Mouse (Mus musculus) embryonic fibroblast, embryonic 13.5 days (primary cell): ENCODE results near the gene Atf6. TPM values are rescaled to one million over a fixed set of nuclear protein-coding genes. Genes with fewer than 3 reads are reported as not detected.
A peak's percentile ranks its signal among the peaks of the same experiment; 100 is the strongest.

Experiments used
- H3K27ac ChIP-seq: 2 replicates; pipeline ENCODE4 v1.5.1; 2012; ENCODE audit warnings: low read length, control low read depth, inconsistent platforms; ENCODE audit not compliant: insufficient read depth
- H3K4me1 ChIP-seq: 2 replicates; pipeline ENCODE4 v1.6.1; 2011; ENCODE audit warnings: low read length; ENCODE audit not compliant: control insufficient read depth, insufficient read depth
- H3K4me3 ChIP-seq: 2 replicates; pipeline ENCODE4 v1.5.1; 2011; ENCODE audit warnings: mild to moderate bottlenecking, control low read depth, low read length; ENCODE audit not compliant: insufficient read depth
- CTCF ChIP-seq: IDR thresholded peaks from 2 replicates; pipeline ENCODE4 v1.5.1; 2011; ENCODE audit warnings: mild to moderate bottlenecking, control low read depth, low read length, moderate library complexity, borderline replicate concordance; ENCODE audit not compliant: insufficient read depth
- POLR2A ChIP-seq: IDR thresholded peaks from 2 replicates; pipeline ENCODE4 v1.6.1; 2011; ENCODE audit warnings: low read depth, mild to moderate bottlenecking, control low read depth, low read length, moderate library complexity
- polyA plus RNA-seq: library from polyadenylated mRNA; stranded (reverse); fragments of >200 nt; gene quantifications from 2 replicates; pipeline ENCODE4 v1.2.4, GENCODE M21; 2011; ENCODE audit warnings: low read depth; ENCODE audit not compliant: missing spikeins, insufficient read length

The Atf6 gene
- polyA plus RNA-seq, 1 experiment, result 26.8 TPM

DNA sequence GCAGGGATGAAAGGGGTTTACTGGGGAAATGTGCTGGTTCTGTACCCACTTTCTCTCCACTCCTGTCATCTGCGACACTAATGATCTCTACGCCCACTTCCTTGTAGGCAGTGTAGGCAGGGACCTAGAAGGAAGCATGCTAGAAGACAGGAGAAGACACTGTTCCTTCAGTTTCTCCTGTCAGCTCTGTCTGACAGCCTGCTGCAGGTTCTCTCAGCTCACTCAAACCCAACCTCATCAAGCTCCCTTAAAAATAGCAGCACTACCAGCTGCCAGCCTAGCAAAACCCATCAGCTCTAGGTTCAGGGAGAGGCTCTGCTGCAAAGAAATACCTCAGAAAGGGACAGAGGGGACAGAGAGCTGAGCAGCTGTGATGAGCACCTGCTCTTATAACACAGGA, 17.6 kb downstream of the Atf6 start:
- no peak for TF ChIP-seq CTCF
- TF ChIP-seq POLR2A, result no peak
- peaks cover 4% of the 10 kb centered on the region for H3K4me1 ChIP-seq

DNA sequence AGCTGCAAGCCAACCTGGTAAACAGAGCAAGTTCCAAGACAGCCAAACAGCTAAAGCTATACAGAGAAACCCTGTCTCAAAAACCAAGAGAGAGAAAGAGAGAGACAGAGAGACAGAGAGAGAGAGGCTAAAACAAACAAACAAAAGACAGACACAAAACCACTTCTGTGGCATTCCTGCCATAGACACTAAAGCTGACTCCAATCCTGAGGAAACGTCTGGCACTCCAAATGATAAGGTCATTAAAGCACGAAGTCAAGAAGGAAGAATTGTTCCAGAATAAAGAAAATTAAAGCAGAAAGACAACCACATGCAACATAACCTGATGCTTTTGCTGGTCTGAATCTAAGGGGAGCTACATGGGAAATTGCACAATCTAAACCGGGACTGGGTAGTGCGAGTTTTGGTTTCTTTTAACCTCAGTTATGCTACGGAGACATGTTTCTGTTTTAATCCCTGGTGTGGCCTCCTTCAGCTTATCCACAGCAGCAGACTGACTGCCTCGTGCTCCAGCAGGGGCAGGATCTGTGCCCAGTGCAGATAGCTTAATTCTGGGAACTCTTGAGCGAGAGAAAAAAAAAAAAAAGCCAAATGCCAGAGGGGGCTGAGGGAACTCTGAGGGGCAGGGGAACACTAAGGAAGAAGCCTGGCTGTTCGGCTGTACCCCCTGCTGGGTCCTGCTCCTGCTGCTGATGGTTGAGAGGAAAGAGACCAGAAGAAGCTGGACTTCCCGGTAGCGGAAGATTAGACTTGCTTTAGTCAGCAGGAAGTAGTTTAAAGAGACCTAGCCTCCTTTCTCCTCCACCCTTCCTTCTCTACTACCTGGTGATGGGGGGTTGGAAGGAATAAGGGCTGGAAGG, 21.9 kb downstream of the Atf6 start:
- no peak overlapping the region for H3K4me3 ChIP-seq
- no peaks in the 10 kb centered on the region; the same call in 1 of the 2 replicates for H3K4me1 ChIP-seq
- no peak overlapping the region for H3K27ac ChIP-seq
- TF ChIP-seq CTCF (no peak), POLR2A (no peak)

More for the DNA sequence above, 17.6 kb downstream of the Atf6 start:
- H3K4me3 ChIP-seq, result no peak overlapping the region
- H3K27ac ChIP-seq, result no peak overlapping the region

GRCm38 (mm10) chr1:170844380-170844779, 23.2 kb downstream of the Atf6 start:
- H3K4me1 ChIP-seq, result no peaks in the 10 kb centered on the region; the same call in 1 of the 2 replicates
- no peak overlapping the region for H3K27ac ChIP-seq
- H3K4me3 ChIP-seq, result no peak overlapping the region
- TF ChIP-seq POLR2A (no peak), CTCF (no peak)

DNA sequence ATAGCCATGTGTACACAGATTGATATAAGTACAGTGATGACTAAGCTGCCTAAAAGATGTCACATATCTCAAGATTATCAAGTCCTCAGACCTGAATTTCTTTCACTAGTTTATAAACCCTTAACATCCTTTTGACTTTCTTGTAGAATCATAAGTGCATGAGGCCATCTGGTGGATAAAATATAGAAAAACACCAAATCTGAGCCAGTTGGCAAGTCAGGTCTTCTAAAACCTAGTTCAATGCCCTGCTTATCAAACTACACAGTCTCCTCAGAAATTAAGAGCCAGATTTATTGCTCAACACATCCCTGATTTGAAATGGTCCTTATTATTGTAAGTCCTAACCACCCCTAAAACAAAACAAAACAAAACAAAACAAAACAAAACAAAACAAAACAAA, 27.9 kb downstream of the Atf6 start:
- Histone ChIP-seq H3K27ac (no peak overlapping the region), H3K4me3 (no peak overlapping the region), H3K4me1 (no peaks in the 10 kb centered on the region)
- TF ChIP-seq POLR2A, result no peak
- TF ChIP-seq CTCF, result no peak

DNA sequence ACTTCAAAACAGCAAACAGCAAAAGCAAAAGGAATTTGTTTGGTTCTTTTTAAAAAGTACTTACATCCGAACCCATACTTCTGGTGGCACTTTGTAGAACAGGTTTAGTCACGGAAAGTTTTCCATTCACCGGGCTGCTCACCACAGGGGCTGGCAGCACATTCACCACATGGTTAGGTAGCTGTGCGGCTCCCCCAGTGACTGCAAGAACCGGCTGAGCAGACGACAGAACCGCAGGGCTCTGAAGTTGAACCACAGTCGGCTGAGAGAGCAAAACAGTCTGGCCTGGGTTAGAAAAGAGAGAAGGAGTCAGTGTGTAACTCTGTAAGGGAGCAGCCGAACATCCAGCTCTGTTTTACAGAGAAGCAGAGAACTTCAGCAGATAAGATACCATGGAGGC, 32.8 kb downstream of the Atf6 start:
- no peak for TF ChIP-seq POLR2A
- no peak for TF ChIP-seq CTCF
- Histone ChIP-seq H3K4me1 (no peaks in the 10 kb centered on the region), H3K27ac (no peak overlapping the region), H3K4me3 (no peak overlapping the region)

DNA sequence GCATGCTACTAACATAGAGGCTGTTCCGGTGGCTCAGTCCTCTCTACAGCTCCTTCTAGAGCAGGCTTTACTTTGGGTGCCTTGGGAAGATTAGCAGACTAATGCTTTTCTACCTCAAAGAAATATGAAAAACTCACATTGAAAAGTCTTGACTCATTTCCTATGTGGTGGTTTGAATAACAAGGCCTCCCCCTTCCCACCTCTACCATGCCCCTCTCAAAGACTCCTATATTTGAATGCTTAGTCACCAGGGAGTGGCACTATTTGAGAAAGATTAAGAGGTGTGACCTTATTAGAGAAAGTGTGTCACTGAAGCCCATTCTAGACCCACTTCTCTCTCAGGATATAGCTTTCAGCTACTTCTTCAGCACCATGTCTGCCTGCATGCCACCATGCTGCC, 37.8 kb downstream of the Atf6 start:
- Histone ChIP-seq H3K27ac (peak overlapping the region; percentile 69), H3K4me1 (no peaks in the 10 kb centered on the region; the same call in 1 of the 2 replicates), H3K4me3 (no peak overlapping the region)
- TF ChIP-seq POLR2A, result no peak
- no peak for TF ChIP-seq CTCF

GRCm38 (mm10) chr1:170829344-170829743, 38.2 kb downstream of the Atf6 start:
- Histone ChIP-seq H3K4me1 (no peaks in the 10 kb centered on the region; the same call in 1 of the 2 replicates), H3K4me3 (no peak overlapping the region)
- TF ChIP-seq POLR2A, result no peak
- no peak for TF ChIP-seq CTCF

GRCm38 (mm10) chr1:170820103-170820814, 47.3 kb downstream of the Atf6 start:
- TF ChIP-seq POLR2A, result no peak
- TF ChIP-seq CTCF, result no peak
- Histone ChIP-seq H3K4me1 (no peaks in the 10 kb centered on the region; the same call in 1 of the 2 replicates), H3K4me3 (no peak overlapping the region), H3K27ac (no peak overlapping the region)

More at GRCm38 (mm10) chr1:170829344-170829743, 38.2 kb downstream of the Atf6 start:
- H3K27ac ChIP-seq, result peak overlapping the region; percentile 69

DNA sequence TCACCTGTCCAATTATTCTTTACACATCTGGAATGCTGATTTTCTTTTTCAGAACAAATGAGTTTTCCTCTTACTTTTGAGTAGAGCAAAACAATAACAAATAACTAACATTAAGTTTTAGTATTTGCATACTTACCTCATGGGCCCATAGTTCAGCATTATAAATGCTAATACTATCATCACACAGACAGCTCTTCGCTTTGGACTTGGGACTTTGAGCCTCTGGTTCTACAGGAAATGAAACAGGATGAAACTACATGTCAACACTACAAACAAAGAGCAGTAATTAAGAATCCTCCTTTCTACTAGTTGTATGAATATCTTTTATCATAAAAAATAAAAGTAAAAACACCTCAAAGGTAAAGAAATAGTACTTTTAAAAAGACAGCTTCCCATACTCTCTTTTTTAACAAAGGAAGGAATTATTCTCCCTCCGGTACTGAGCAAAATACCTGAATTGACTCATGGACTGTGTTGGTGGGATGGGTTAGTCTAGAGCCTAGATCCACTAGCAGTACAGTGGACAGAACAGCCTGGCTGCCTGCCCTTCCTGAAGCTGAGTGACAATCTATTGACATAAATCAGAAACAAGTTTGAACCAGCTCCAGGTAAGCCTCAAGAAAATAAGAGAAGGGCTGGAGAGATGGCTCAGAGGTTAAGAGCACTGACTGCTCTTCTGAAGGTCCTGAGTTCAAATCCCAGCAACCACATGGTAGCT, 52.1 kb downstream of the Atf6 start:
- TF ChIP-seq CTCF (no peak), POLR2A (no peak)
- Histone ChIP-seq H3K27ac (no peak overlapping the region), H3K4me1 (no peaks in the 10 kb centered on the region; the same call in 1 of the 2 replicates), H3K4me3 (no peak overlapping the region)
